Mouse (Mus musculus) cortical plate, adult 2 months (tissue): ENCODE measurements around the gene Furin.

Experiments used
- CTCF ChIP-seq: fragments of 200-500 bp; IDR thresholded peaks from 2 replicates; pipeline ENCODE4 v1.5.1; 2011; ENCODE audit warnings: mild to moderate bottlenecking, control low read depth, low read length; ENCODE audit not compliant: insufficient read depth; ENCODE audit errors: extremely low read depth
- POLR2A ChIP-seq: fragments of 200-500 bp; IDR thresholded peaks from 2 replicates; pipeline ENCODE4 v1.6.1; 2011; ENCODE audit warnings: mild to moderate bottlenecking, low read length, control low read depth; ENCODE audit not compliant: insufficient read depth; ENCODE audit errors: extremely low read depth

GRCm38 (mm10) chr7:80358039-80358438 lies 47.2 kb downstream of the Furin start:
- no peak for TF ChIP-seq CTCF
- no peak for TF ChIP-seq POLR2A
